ENCODE assay signal across 14 mouse cellular contexts in genomic region chr11:98445238-98445637, GRCm38 (mm10). TPM values are rescaled to one million over a fixed set of nuclear protein-coding genes. Genes with fewer than 3 reads are reported as not detected.
A peak's percentile ranks its signal among the peaks of the same experiment; 100 is the strongest.
DNase-seq lines count a peak whose midpoint lies in the region; ATAC-seq and TF ChIP-seq lines count a peak whose summit lies in the region.
"Had no signal": no experiment of that assay in that cellular context is flagged by ENCODE, and none has a peak within 500 bp of the region (broad histone marks: within the 10 kb centered on the region; RNA-seq: fewer than 3 reads in every experiment).

No protein-coding gene starts in this region.

- TF ChIP-seq POLR2A in heart, adult 2 months (IDR thresholded peaks at IDR 0.05; ENCODE audit: insufficient read depth, low read depth, low read length): no peak

- H3K4me2 ChIP-seq in heart, embryonic 12.5 days: no peak overlapping the region
- no peak overlapping the region for H3K4me2 ChIP-seq in embryonic facial prominence, embryonic 13.5 days
- H3K4me2 ChIP-seq in lung, postnatal 0 days (replicated peaks; ENCODE audit: low read depth, low read length): no peak overlapping the region
- no peak overlapping the region for H3K4me2 ChIP-seq in forebrain, embryonic 16.5 days (ENCODE audit: low read length)
- H3K4me2 ChIP-seq: limb, embryonic 12.5 days had no signal

- no peaks in the 10 kb centered on the region for H3K79me2 ChIP-seq in heart, adult 2 months (replicated peaks; ENCODE audit: control insufficient read depth, insufficient read depth, low read length)

- ATAC-seq in heart, embryonic 12.5 days (ENCODE audit: insufficient number of reproducible peaks, low FRiP score): no peak
- no peak for ATAC-seq in embryonic facial prominence, embryonic 13.5 days (ENCODE audit: insufficient number of reproducible peaks, insufficient read depth, low FRiP score, low TSS enrichment, low read depth)
- ATAC-seq in lung, postnatal 0 days: peak; percentile 17
- no peak for ATAC-seq in forebrain, embryonic 16.5 days

- no peak overlapping the region for H3K27ac ChIP-seq in heart, embryonic 12.5 days (ENCODE audit: poor library complexity, severe bottlenecking)
- no peak overlapping the region for H3K27ac ChIP-seq in heart, adult 2 months
- 0 out of 2 replicates have a peak overlapping the region, but pooled peaks have one; percentile 28 for H3K27ac ChIP-seq in embryonic facial prominence, embryonic 13.5 days
- H3K27ac ChIP-seq in lung, postnatal 0 days (ENCODE audit: low read length): peak overlapping the region; percentile 85
- H3K27ac ChIP-seq in forebrain, embryonic 16.5 days (ENCODE audit: low read length): no peak overlapping the region
- no peak overlapping the region for H3K27ac ChIP-seq in forebrain, embryonic 10.5 days
- H3K27ac ChIP-seq: limb, embryonic 12.5 days; midbrain, embryonic 10.5 days had no signal

- 36% methylated on average over 1 of the region's 1 CpGs for WGBS in heart, embryonic 12.5 days
- WGBS in heart, adult 2 months: 38% methylated on average over 1 of the region's 1 CpGs
- 16% methylated on average over 1 of the region's 1 CpGs for WGBS in embryonic facial prominence, embryonic 13.5 days
- 0% methylated on average over 1 of the region's 1 CpGs for WGBS in lung, postnatal 0 days
- WGBS in forebrain, embryonic 16.5 days: 38% methylated on average over 1 of the region's 1 CpGs
- 60% methylated on average over 1 of the region's 1 CpGs for WGBS in forebrain, embryonic 10.5 days

- no peak overlapping the region for H3K4me3 ChIP-seq in heart, embryonic 12.5 days
- H3K4me3 ChIP-seq in heart, adult 2 months: no peak overlapping the region
- H3K4me3 ChIP-seq in embryonic facial prominence, embryonic 13.5 days: no peak overlapping the region
- no peak overlapping the region for H3K4me3 ChIP-seq in lung, postnatal 0 days (ENCODE audit: low read depth, low read length)
- no peak overlapping the region for H3K4me3 ChIP-seq in forebrain, embryonic 16.5 days (replicated peaks; ENCODE audit: low read length)
- H3K4me3 ChIP-seq in forebrain, embryonic 10.5 days: no peak overlapping the region
- H3K4me3 ChIP-seq: limb, embryonic 12.5 days; midbrain, embryonic 10.5 days had no signal

- H3K27me3 ChIP-seq in heart, embryonic 12.5 days (replicated peaks): peaks cover 30% of the 10 kb centered on the region
- no peaks in the 10 kb centered on the region; the same call in 1 of the 2 replicates for H3K27me3 ChIP-seq in heart, adult 2 months (ENCODE audit: control insufficient read depth, insufficient read depth, low read length)
- peaks cover 42% of the 10 kb centered on the region for H3K27me3 ChIP-seq in embryonic facial prominence, embryonic 13.5 days
- H3K27me3 ChIP-seq in lung, postnatal 0 days (replicated peaks; ENCODE audit: insufficient read depth, low read length): no peaks in the 10 kb centered on the region
- peaks cover 14% of the 10 kb centered on the region for H3K27me3 ChIP-seq in forebrain, embryonic 16.5 days (replicated peaks; ENCODE audit: control insufficient read depth, insufficient read depth, low read length)
- peaks cover 62% of the 10 kb centered on the region for H3K27me3 ChIP-seq in forebrain, embryonic 10.5 days (ENCODE audit: poor library complexity, severe bottlenecking)

- H3K36me3 ChIP-seq in heart, embryonic 12.5 days: no peaks in the 10 kb centered on the region
- no peaks in the 10 kb centered on the region for H3K36me3 ChIP-seq in heart, adult 2 months (ENCODE audit: control insufficient read depth, insufficient read depth, low read length)
- no peaks in the 10 kb centered on the region for H3K36me3 ChIP-seq in embryonic facial prominence, embryonic 13.5 days
- H3K36me3 ChIP-seq in lung, postnatal 0 days (ENCODE audit: insufficient read depth, low read length): no peaks in the 10 kb centered on the region
- H3K36me3 ChIP-seq in forebrain, embryonic 16.5 days (ENCODE audit: control insufficient read depth, insufficient read depth): no peaks in the 10 kb centered on the region
- no peaks in the 10 kb centered on the region for H3K36me3 ChIP-seq in forebrain, embryonic 10.5 days (replicated peaks)
- H3K36me3 ChIP-seq: heart, embryonic 10.5 days; limb, embryonic 12.5 days; midbrain, embryonic 10.5 days had no signal

- TF ChIP-seq EP300 in heart, adult 2 months (IDR thresholded peaks at IDR 0.05; ENCODE audit: insufficient read depth, low read depth, low read length): no peak
- TF ChIP-seq EP300 in lung, postnatal 0 days (IDR thresholded peaks at IDR 0.05): no peak

- H3K9me3 ChIP-seq in heart, embryonic 12.5 days (replicated peaks): no peaks in the 10 kb centered on the region
- H3K9me3 ChIP-seq in embryonic facial prominence, embryonic 13.5 days: no peaks in the 10 kb centered on the region
- no peaks in the 10 kb centered on the region for H3K9me3 ChIP-seq in lung, postnatal 0 days (ENCODE audit: low read length)
- no peaks in the 10 kb centered on the region for H3K9me3 ChIP-seq in forebrain, embryonic 16.5 days (ENCODE audit: control insufficient read depth, low read length)
- H3K9me3 ChIP-seq in forebrain, embryonic 10.5 days: no peaks in the 10 kb centered on the region
- H3K9me3 ChIP-seq: heart, embryonic 10.5 days; limb, embryonic 12.5 days; midbrain, embryonic 10.5 days had no signal

- DNase-seq in heart, adult 2 months: no peak
- DNase-seq in kidney, postnatal 14 days: peak; percentile 34
- peak; percentile 62 for DNase-seq in lung, postnatal 0 days (ENCODE audit: low spot score)
- no peak for DNase-seq in spleen, postnatal 14 days (ENCODE audit: low spot score in 2 of 2)
- DNase-seq in forebrain, embryonic 10.5 days (ENCODE audit: extremely low spot score, low spot score): no peak
- DNase-seq: cerebellum, postnatal 25 days; heart, postnatal 4 days; thymus, adult 18-20 months had no signal

- 0 out of 2 replicates have a peak overlapping the region, but pooled peaks have one; percentile 14 for H3K9ac ChIP-seq in heart, embryonic 12.5 days
- H3K9ac ChIP-seq in heart, adult 2 months (ENCODE audit: low read depth, low read length): no peak overlapping the region
- H3K9ac ChIP-seq in embryonic facial prominence, embryonic 13.5 days: no peak overlapping the region
- no peak overlapping the region for H3K9ac ChIP-seq in lung, postnatal 0 days (replicated peaks; ENCODE audit: low read depth)
- H3K9ac ChIP-seq in forebrain, embryonic 16.5 days (replicated peaks; ENCODE audit: low read depth, low read length): no peak overlapping the region
- H3K9ac ChIP-seq: limb, embryonic 12.5 days had no signal

- no peak for TF ChIP-seq CTCF in heart, adult 2 months (IDR thresholded peaks at IDR 0.05)
- TF ChIP-seq CTCF in lung, postnatal 0 days (IDR thresholded peaks at IDR 0.05): no peak

- intact Hi-C loops in heart, adult 2 months (cut with DNase I): no loop called here

- peaks cover 27% of the 10 kb centered on the region for H3K4me1 ChIP-seq in heart, embryonic 12.5 days (replicated peaks)
- no peaks in the 10 kb centered on the region for H3K4me1 ChIP-seq in heart, adult 2 months (ENCODE audit: control insufficient read depth, insufficient read depth, low read length)
- peaks cover 21% of the 10 kb centered on the region for H3K4me1 ChIP-seq in embryonic facial prominence, embryonic 13.5 days
- H3K4me1 ChIP-seq in lung, postnatal 0 days (ENCODE audit: insufficient read depth, low read depth, low read length): no peaks in the 10 kb centered on the region
- peaks cover 4% of the 10 kb centered on the region; the same call in 1 of the 2 replicates for H3K4me1 ChIP-seq in forebrain, embryonic 16.5 days (replicated peaks; ENCODE audit: control insufficient read depth, insufficient read depth, low read length)
- H3K4me1 ChIP-seq in forebrain, embryonic 10.5 days: peaks cover 34% of the 10 kb centered on the region

RNA-seq across cellular contexts. Expression of gene Grb7, which starts 1.0 kb away (rescaled TPM):
- polyA plus RNA-seq in heart, embryonic 12.5 days (2016; fragmentation: Nextera tagmentation; extraction: Ambion mirVana): 1.2 and 2.1 TPM in 2 replicates
- total RNA-seq in heart, adult 2 months (2021): under 1 TPM; 0.11 to 0.31 TPM
- 0.56 and 0.72 TPM in 2 replicates for polyA plus RNA-seq in heart, adult 2 months (2012; rRNA removed)
- polyA plus RNA-seq in embryonic facial prominence, embryonic 13.5 days (2015; fragmentation: Nextera tagmentation; extraction: Ambion mirVana): 12.4 and 12.5 TPM in 2 replicates
- polyA plus RNA-seq in lung, postnatal 0 days (2015; fragmentation: Nextera tagmentation; extraction: Ambion mirVana): 30.7 and 33.1 TPM in 2 replicates
- polyA plus RNA-seq in forebrain, embryonic 16.5 days (2015; fragmentation: Nextera tagmentation; extraction: Ambion mirVana): 0.51 and 0.70 TPM in 2 replicates
- polyA plus RNA-seq in forebrain, embryonic 10.5 days (2016; fragmentation: Nextera tagmentation; extraction: Ambion mirVana): 4.1 and 5.6 TPM in 2 replicates
- total RNA-seq: heart, postnatal 4 days had no signal

RNA-seq across cellular contexts. Expression of gene Mien1, which starts 6.4 kb away (rescaled TPM):
- 102 and 104 TPM in 2 replicates for polyA plus RNA-seq in heart, embryonic 12.5 days (2016; fragmentation: Nextera tagmentation; extraction: Ambion mirVana)
- 10 to 100 TPM; 61.6 to 63.6 TPM for total RNA-seq in heart, adult 2 months (2021)
- polyA plus RNA-seq in heart, adult 2 months (2012; rRNA removed): 53.5 and 80.0 TPM in 2 replicates
- polyA plus RNA-seq in embryonic facial prominence, embryonic 13.5 days (2015; fragmentation: Nextera tagmentation; extraction: Ambion mirVana): 78.0 and 90.7 TPM in 2 replicates
- 86.1 and 96.0 TPM in 2 replicates for polyA plus RNA-seq in lung, postnatal 0 days (2015; fragmentation: Nextera tagmentation; extraction: Ambion mirVana)
- polyA plus RNA-seq in forebrain, embryonic 16.5 days (2015; fragmentation: Nextera tagmentation; extraction: Ambion mirVana): 243 and 253 TPM in 2 replicates
- polyA plus RNA-seq in forebrain, embryonic 10.5 days (2016; fragmentation: Nextera tagmentation; extraction: Ambion mirVana): 91.2 and 94.3 TPM in 2 replicates

RNA-seq across cellular contexts. Expression of gene Erbb2, which starts 33.0 kb away (rescaled TPM):
- polyA plus RNA-seq in heart, embryonic 12.5 days (2016; fragmentation: Nextera tagmentation; extraction: Ambion mirVana): 66.7 and 67.1 TPM in 2 replicates
- 1 to 10 TPM; 6.6 to 6.9 TPM for total RNA-seq in heart, adult 2 months (2021)
- 8.4 and 9.2 TPM in 2 replicates for polyA plus RNA-seq in heart, adult 2 months (2012; rRNA removed)
- 49.6 and 51.1 TPM in 2 replicates for polyA plus RNA-seq in embryonic facial prominence, embryonic 13.5 days (2015; fragmentation: Nextera tagmentation; extraction: Ambion mirVana)
- 21.2 and 23.6 TPM in 2 replicates for polyA plus RNA-seq in lung, postnatal 0 days (2015; fragmentation: Nextera tagmentation; extraction: Ambion mirVana)
- 4.9 and 6.2 TPM in 2 replicates for polyA plus RNA-seq in forebrain, embryonic 16.5 days (2015; fragmentation: Nextera tagmentation; extraction: Ambion mirVana)
- 18.9 and 21.9 TPM in 2 replicates for polyA plus RNA-seq in forebrain, embryonic 10.5 days (2016; fragmentation: Nextera tagmentation; extraction: Ambion mirVana)

RNA-seq across cellular contexts. Expression of gene Pgap3, which starts 44.9 kb away (rescaled TPM):
- 20.0 and 20.6 TPM in 2 replicates for polyA plus RNA-seq in heart, embryonic 12.5 days (2016; fragmentation: Nextera tagmentation; extraction: Ambion mirVana)
- 1 to 10 TPM; 7.7 to 8.5 TPM for total RNA-seq in heart, adult 2 months (2021)
- polyA plus RNA-seq in heart, adult 2 months (2012; rRNA removed): 18.8 and 21.1 TPM in 2 replicates
- 10.9 and 11.3 TPM in 2 replicates for polyA plus RNA-seq in embryonic facial prominence, embryonic 13.5 days (2015; fragmentation: Nextera tagmentation; extraction: Ambion mirVana)
- 8.0 and 8.6 TPM in 2 replicates for polyA plus RNA-seq in lung, postnatal 0 days (2015; fragmentation: Nextera tagmentation; extraction: Ambion mirVana)
- 7.4 and 9.4 TPM in 2 replicates for polyA plus RNA-seq in forebrain, embryonic 16.5 days (2015; fragmentation: Nextera tagmentation; extraction: Ambion mirVana)
- polyA plus RNA-seq in forebrain, embryonic 10.5 days (2016; fragmentation: Nextera tagmentation; extraction: Ambion mirVana): 10.0 and 10.1 TPM in 2 replicates

RNA-seq across cellular contexts. Expression of gene Pnmt, which starts 59.0 kb away (rescaled TPM):
- polyA plus RNA-seq in heart, embryonic 12.5 days (2016; fragmentation: Nextera tagmentation; extraction: Ambion mirVana): 1.7 and 2.0 TPM in 2 replicates
- total RNA-seq in heart, adult 2 months (2021): 1 to 10 TPM in 1 of 2 experiments, under 1 TPM in 1; 0.91 to 1.5 TPM
- polyA plus RNA-seq in heart, adult 2 months (2012; rRNA removed): 1.6 and 2.6 TPM in 2 replicates
- polyA plus RNA-seq in embryonic facial prominence, embryonic 13.5 days (2015; fragmentation: Nextera tagmentation; extraction: Ambion mirVana): 0.45 and 1.3 TPM in 2 replicates
- polyA plus RNA-seq in lung, postnatal 0 days (2015; fragmentation: Nextera tagmentation; extraction: Ambion mirVana): 0.12 TPM in 1 of 2 replicates, not detected in the other
- polyA plus RNA-seq in forebrain, embryonic 16.5 days (2015; fragmentation: Nextera tagmentation; extraction: Ambion mirVana): 0.21 and 0.86 TPM in 2 replicates
- not detected in 2 replicates for polyA plus RNA-seq in forebrain, embryonic 10.5 days (2016; fragmentation: Nextera tagmentation; extraction: Ambion mirVana)
- total RNA-seq: heart, postnatal 4 days had no signal
- polyA plus RNA-seq: midbrain, embryonic 10.5 days had no signal

Comparison
In these comparisons a context has a peak if more than half of its experiments do, and no peak if none do; other contexts are left out.
1. H3K27ac ChIP-seq: peak in embryonic facial prominence, embryonic 13.5 days (single experiment) and lung, postnatal 0 days (single experiment); none in heart, embryonic 12.5 days (single experiment), heart, adult 2 months (single experiment), forebrain, embryonic 16.5 days (single experiment) and forebrain, embryonic 10.5 days (single experiment).
2. DNase-seq: peak in kidney, postnatal 14 days (single experiment) and lung, postnatal 0 days (single experiment); none in heart, adult 2 months (0 of 2), spleen, postnatal 14 days (0 of 2) and forebrain, embryonic 10.5 days (single experiment).